Comparison of ENCODE assay signal across 8 mouse cellular contexts in genomic region chr5:111207924-111208659, GRCm38 (mm10).
DNase-seq lines count a peak whose midpoint lies in the region; ATAC-seq lines count a peak whose summit lies in the region.

No protein-coding gene starts in this region.

- H3K9me3 ChIP-seq in heart, embryonic 11.5 days (replicated peaks; ENCODE audit: control insufficient read depth, low read length) = no peaks in the 10 kb centered on the region
- H3K9me3 ChIP-seq in kidney, embryonic 16.5 days (ENCODE audit: low read length) = no peaks in the 10 kb centered on the region

- H3K4me1 ChIP-seq in heart, embryonic 11.5 days (ENCODE audit: control insufficient read depth, insufficient read depth, low read length) = peaks cover 8% of the 10 kb centered on the region; the same call in 1 of the 2 replicates
- peaks cover 54% of the 10 kb centered on the region for H3K4me1 ChIP-seq in kidney, embryonic 16.5 days (ENCODE audit: insufficient read depth, low read length)

- 0 out of 2 replicates have a peak, but pooled peaks cover 3% of the 10 kb centered on the region for H3K27me3 ChIP-seq in heart, embryonic 11.5 days (ENCODE audit: control insufficient read depth, insufficient read depth, low read length)
- no peaks in the 10 kb centered on the region for H3K27me3 ChIP-seq in kidney, embryonic 16.5 days (ENCODE audit: insufficient read depth, low read length)

- H3K4me2 ChIP-seq in heart, embryonic 11.5 days = peak overlapping the region; percentile 50
- peak overlapping the region; percentile 10 for H3K4me2 ChIP-seq in kidney, embryonic 16.5 days (replicated peaks; ENCODE audit: low read depth, low read length)

- no peak overlapping the region for H3K27ac ChIP-seq in heart, embryonic 11.5 days (ENCODE audit: low read depth, low read length)
- no peak overlapping the region for H3K27ac ChIP-seq in kidney, embryonic 16.5 days (ENCODE audit: low read length)

- peak overlapping the region; percentile 12; the same call in 1 of the 2 replicates for H3K4me3 ChIP-seq in heart, embryonic 11.5 days (ENCODE audit: low read depth, low read length)
- no peak overlapping the region for H3K4me3 ChIP-seq in kidney, embryonic 16.5 days (ENCODE audit: low read length)

- H3K9ac ChIP-seq in heart, embryonic 11.5 days (ENCODE audit: low read depth, low read length) = 0 out of 2 replicates have a peak overlapping the region, but pooled peaks have one; percentile 16
- H3K9ac ChIP-seq in kidney, embryonic 16.5 days (replicated peaks; ENCODE audit: low read length) = no peak overlapping the region

- peak; percentile 70 to 72 for DNase-seq in right cerebral cortex, postnatal 10 days (ENCODE audit: low spot score in 2 of 2)
- no peak for DNase-seq in right cerebral cortex, adult 2 months (ENCODE audit: low spot score in 2 of 2)
- DNase-seq in c-Kit-positive CD71-negative TER-119-negative erythroid progenitor cells, embryonic 14.5 days (ENCODE audit: low read depth) = peak; percentile 39
- peak; percentile 40 to 65 for DNase-seq in thymus, postnatal 10 days (ENCODE audit: low spot score in 2 of 2)

- no peak for ATAC-seq in heart, embryonic 11.5 days (replicated peaks; ENCODE audit: insufficient number of reproducible peaks, low FRiP score, low TSS enrichment)
- peak; percentile 52 for ATAC-seq in kidney, embryonic 16.5 days (ENCODE audit: low FRiP score, low TSS enrichment)
- peak; percentile 78 for ATAC-seq in megakaryocyte progenitor cell, adult 5-6 weeks (replicated peaks; ENCODE audit: poor library complexity)
- ATAC-seq in monocyte, adult 5-6 weeks (replicated peaks; ENCODE audit: insufficient number of reproducible peaks, low FRiP score, low TSS enrichment, poor library complexity, severe bottlenecking) = no peak

- no peaks in the 10 kb centered on the region for H3K36me3 ChIP-seq in heart, embryonic 11.5 days (ENCODE audit: control insufficient read depth, insufficient read depth, low read length)
- H3K36me3 ChIP-seq in kidney, embryonic 16.5 days (ENCODE audit: insufficient read depth, low read length) = no peaks in the 10 kb centered on the region

- WGBS in heart, embryonic 11.5 days (ENCODE audit: insufficient replicate concordance) = 39% methylated on average over 8 of the region's 8 CpGs
- WGBS in kidney, embryonic 16.5 days = 59% methylated on average over 8 of the region's 8 CpGs

Comparison
In these comparisons a context has a peak if more than half of its experiments do, and no peak if none do; other contexts are left out.
1. DNase-seq: peak in right cerebral cortex, postnatal 10 days (2 of 2), c-Kit-positive CD71-negative TER-119-negative erythroid progenitor cells, embryonic 14.5 days (single experiment) and thymus, postnatal 10 days (2 of 2); none in right cerebral cortex, adult 2 months (0 of 2).
2. ATAC-seq: peak in kidney, embryonic 16.5 days (single experiment) and megakaryocyte progenitor cell, adult 5-6 weeks (single experiment); none in heart, embryonic 11.5 days (single experiment) and monocyte, adult 5-6 weeks (single experiment).